Mouse (Mus musculus): ENCODE data around the gene Pole4.
"Not testable (repeated sequence)": the region's sequence is repeated elsewhere in the genome, so short reads cannot be mapped to it uniquely, and the experiment has no call there.

Gene Pole4

GRCm38 (mm10) chr6:82714841-82715240 is 9.7 kb upstream of the Pole4 start:
- DNase-seq: no peak

- DNase-seq: peak; percentile 70
Measured at GRCm38 (mm10) chr6:82714243-82714642, 9.1 kb upstream of the Pole4 start.

GRCm38 (mm10) chr6:82707742-82708141 is 2.6 kb upstream of the Pole4 start:
- DNase-seq: no peak

- no peak for DNase-seq
Measured at GRCm38 (mm10) chr6:82707241-82707640, 2.1 kb upstream of the Pole4 start.

- no peak for DNase-seq
Measured at GRCm38 (mm10) chr6:82703710-82704109, 1.5 kb downstream of the Pole4 start.

- DNase-seq: peak; percentile 84
Measured at GRCm38 (mm10) chr6:82702593-82703017, 2.6 kb downstream of the Pole4 start.

- DNase-seq: no peak
Measured at GRCm38 (mm10) chr6:82701296-82701695, 3.9 kb downstream of the Pole4 start.

- DNase-seq: no peak
Measured at GRCm38 (mm10) chr6:82699831-82700230, 5.3 kb downstream of the Pole4 start.

- DNase-seq: no peak
Measured at GRCm38 (mm10) chr6:82696736-82697135, 8.4 kb downstream of the Pole4 start.

GRCm38 (mm10) chr6:82694668-82695067 is 10.5 kb downstream of the Pole4 start:
- DNase-seq: no peak

GRCm38 (mm10) chr6:82689474-82689873 is 15.7 kb downstream of the Pole4 start:
- no peak for DNase-seq

GRCm38 (mm10) chr6:82688586-82688985 is 16.6 kb downstream of the Pole4 start:
- DNase-seq: not testable (repeated sequence)

- DNase-seq: no peak
Measured at GRCm38 (mm10) chr6:82684136-82684535, 21.0 kb downstream of the Pole4 start.

- not testable (repeated sequence) for DNase-seq
Measured at GRCm38 (mm10) chr6:82679286-82679685, 25.9 kb downstream of the Pole4 start.

GRCm38 (mm10) chr6:82677629-82678028 is 27.5 kb downstream of the Pole4 start:
- not testable (repeated sequence) for DNase-seq

GRCm38 (mm10) chr6:82666480-82666879 is 38.7 kb downstream of the Pole4 start:
- DNase-seq: no peak

GRCm38 (mm10) chr6:82653169-82653525 is 52.0 kb downstream of the Pole4 start:
- no peak for DNase-seq

- peak; percentile 97 for DNase-seq
Measured at GRCm38 (mm10) chr6:82652521-82653168, 52.5 kb downstream of the Pole4 start.

GRCm38 (mm10) chr6:82649096-82649495 is 56.1 kb downstream of the Pole4 start:
- DNase-seq: no peak

- DNase-seq: no peak
Measured at GRCm38 (mm10) chr6:82647940-82648655, 57.1 kb downstream of the Pole4 start.

GRCm38 (mm10) chr6:82647001-82647400 is 58.2 kb downstream of the Pole4 start:
- DNase-seq: no peak

- no peak for DNase-seq
Measured at GRCm38 (mm10) chr6:82640046-82640445, 65.1 kb downstream of the Pole4 start.

GRCm38 (mm10) chr6:82625331-82625730 is 79.8 kb downstream of the Pole4 start:
- DNase-seq: not testable (repeated sequence)

GRCm38 (mm10) chr6:82613201-82613600 is 92.0 kb downstream of the Pole4 start:
- DNase-seq: no peak

- no peak for DNase-seq
Measured at GRCm38 (mm10) chr6:82611049-82611448, 94.1 kb downstream of the Pole4 start.

Data from kidney, postnatal 14 days (tissue).